Mouse (Mus musculus) hindbrain, embryonic 16.5 days (tissue): Measurements from ENCODE around the gene AU018091. TPM values are rescaled to one million over a fixed set of nuclear protein-coding genes. Genes with fewer than 3 reads are reported as not detected.

ENCODE experiments used
- ATAC-seq: fragments of 200-750 bp; cut with Nextera tagmentation; 2 replicates; pipeline ENCODE4 v1.8.0; 2017; ENCODE audit warnings: moderate TSS enrichment, moderate library complexity
- H3K27ac ChIP-seq: fragments of 300-500 bp; sonication (generic); 2 replicates; pipeline ENCODE4 v1.5.1; 2014; ENCODE audit warnings: low read depth, mild to moderate bottlenecking, control low read depth, low read length, moderate library complexity
- H3K27me3 ChIP-seq: fragments of 300-500 bp; sonication (generic); replicated peaks from 2 replicates; pipeline ENCODE4 v1.6.1; 2014; ENCODE audit warnings: low read length; ENCODE audit not compliant: control insufficient read depth, insufficient read depth
- H3K36me3 ChIP-seq: fragments of 300-500 bp; sonication (generic); 2 replicates; pipeline ENCODE4 v1.6.1; 2014; ENCODE audit warnings: mild to moderate bottlenecking, low read length, moderate library complexity, mixed read lengths; ENCODE audit not compliant: control insufficient read depth, insufficient read depth
- H3K4me1 ChIP-seq: fragments of 300-500 bp; sonication (generic); 2 replicates; pipeline ENCODE4 v1.6.1; 2014; ENCODE audit warnings: low read depth, low read length; ENCODE audit not compliant: control insufficient read depth, insufficient read depth
- H3K4me2 ChIP-seq: fragments of 300-500 bp; sonication (generic); 2 replicates; pipeline ENCODE4 v1.6.1; 2014; ENCODE audit warnings: mild to moderate bottlenecking, low read length, control low read depth, moderate library complexity
- H3K4me3 ChIP-seq: fragments of 300-500 bp; sonication (generic); 2 replicates; pipeline ENCODE4 v1.5.1; 2014; ENCODE audit warnings: mild to moderate bottlenecking, low read length, control low read depth, moderate library complexity
- H3K9ac ChIP-seq: fragments of 300-500 bp; sonication (generic); 2 replicates; pipeline ENCODE4 v1.6.1; 2014; ENCODE audit warnings: low read depth, mild to moderate bottlenecking, control low read depth, low read length, moderate library complexity
- H3K9me3 ChIP-seq: fragments of 300-500 bp; sonication (generic); 2 replicates; pipeline ENCODE4 v1.6.1; 2014; ENCODE audit warnings: mild to moderate bottlenecking, low read length, moderate library complexity; ENCODE audit not compliant: control insufficient read depth
- WGBS: fragments of 180-500 bp; shearing (Covaris S2); extraction: QIAGEN DNeasy Blood & Tissue Kit; methylation state at CpG from one replicate; pipeline ENCODE4 v1.1.7; 2014; 5-methylcytosine and 5-hydroxymethylcytosine counted together
- polyA plus RNA-seq: library from polyadenylated mRNA; unstranded; fragments of >200 nt; fragmentation: Nextera tagmentation; extraction: Ambion mirVana; gene quantifications from 2 replicates; pipeline ENCODE4 v1.2.1, GENCODE M21; 2015

AU018091 gene
- polyA plus RNA-seq, 1 experiment from 2014 or later, result not detected

GRCm38 (mm10) chr7:3204628-3205027 is 35.6 kb upstream of the AU018091 start:
- H3K9ac ChIP-seq, result no peak overlapping the region

GRCm38 (mm10) chr7:3203890-3204289 is 34.9 kb upstream of the AU018091 start:
- H3K4me2 ChIP-seq, result no peak overlapping the region
- H3K4me3 ChIP-seq, result no peak overlapping the region
- no peaks in the 10 kb centered on the region for H3K4me1 ChIP-seq
- no peaks in the 10 kb centered on the region for H3K27me3 ChIP-seq
- ATAC-seq, result no peak
- no peak overlapping the region for H3K27ac ChIP-seq
- H3K9me3 ChIP-seq, result no peaks in the 10 kb centered on the region
- H3K9ac ChIP-seq, result no peak overlapping the region
- 25% methylated on average over 3 of the region's 3 CpGs for WGBS
- no peaks in the 10 kb centered on the region for H3K36me3 ChIP-seq

More at GRCm38 (mm10) chr7:3204628-3205027, 35.6 kb upstream of the AU018091 start:
- Histone ChIP-seq H3K4me2 (no peak overlapping the region), H3K27ac (no peak overlapping the region), H3K36me3 (no peaks in the 10 kb centered on the region), H3K27me3 (no peaks in the 10 kb centered on the region), H3K4me1 (no peaks in the 10 kb centered on the region), H3K9me3 (no peaks in the 10 kb centered on the region), H3K4me3 (no peak overlapping the region)
- 89% methylated on average over 4 of the region's 4 CpGs for WGBS
- ATAC-seq, result no peak

GRCm38 (mm10) chr7:3201134-3201705 is 32.2 kb upstream of the AU018091 start:
- Histone ChIP-seq H3K9ac (no peak overlapping the region), H3K4me3 (no peak overlapping the region), H3K4me1 (no peaks in the 10 kb centered on the region), H3K9me3 (no peaks in the 10 kb centered on the region), H3K36me3 (no peaks in the 10 kb centered on the region), H3K27ac (no peak overlapping the region), H3K27me3 (no peaks in the 10 kb centered on the region), H3K4me2 (no peak overlapping the region)
- WGBS, result 38% methylated on average over 12 of the region's 12 CpGs
- no peak for ATAC-seq

- Histone ChIP-seq H3K27me3 (no peaks in the 10 kb centered on the region), H3K9me3 (no peaks in the 10 kb centered on the region), H3K4me1 (no peaks in the 10 kb centered on the region), H3K27ac (no peak overlapping the region), H3K4me2 (no peak overlapping the region), H3K36me3 (no peaks in the 10 kb centered on the region), H3K9ac (no peak overlapping the region), H3K4me3 (no peak overlapping the region)
- WGBS, result 53% methylated on average over 11 of the region's 11 CpGs
- no peak for ATAC-seq
Measured at GRCm38 (mm10) chr7:3198884-3199283, 29.9 kb upstream of the AU018091 start.

- H3K4me2 ChIP-seq, result no peak overlapping the region
- no peak for ATAC-seq
- H3K9me3 ChIP-seq, result no peaks in the 10 kb centered on the region
- H3K4me3 ChIP-seq, result no peak overlapping the region
- H3K36me3 ChIP-seq, result no peaks in the 10 kb centered on the region
- no peaks in the 10 kb centered on the region for H3K4me1 ChIP-seq
- H3K9ac ChIP-seq, result no peak overlapping the region
- H3K27me3 ChIP-seq, result no peaks in the 10 kb centered on the region
- 72% methylated on average over 5 of the region's 5 CpGs for WGBS
- H3K27ac ChIP-seq, result no peak overlapping the region
Measured at GRCm38 (mm10) chr7:3195850-3196249, 26.8 kb upstream of the AU018091 start.

- ATAC-seq, result no peak
- 90% methylated on average over 4 of the region's 4 CpGs for WGBS
- no peaks in the 10 kb centered on the region for H3K4me1 ChIP-seq
Measured at GRCm38 (mm10) chr7:3194531-3194930, 25.5 kb upstream of the AU018091 start.

GRCm38 (mm10) chr7:3193905-3194304 is 24.9 kb upstream of the AU018091 start:
- H3K9me3 ChIP-seq, result no peaks in the 10 kb centered on the region
- H3K27me3 ChIP-seq, result no peaks in the 10 kb centered on the region
- H3K9ac ChIP-seq, result no peak overlapping the region
- WGBS, result 19% methylated on average over 5 of the region's 6 CpGs
- H3K27ac ChIP-seq, result no peak overlapping the region
- no peaks in the 10 kb centered on the region for H3K4me1 ChIP-seq
- no peak for ATAC-seq
- H3K4me3 ChIP-seq, result no peak overlapping the region
- H3K4me2 ChIP-seq, result no peak overlapping the region
- no peaks in the 10 kb centered on the region for H3K36me3 ChIP-seq

More at GRCm38 (mm10) chr7:3194531-3194930, 25.5 kb upstream of the AU018091 start:
- H3K27me3 ChIP-seq, result no peaks in the 10 kb centered on the region
- no peaks in the 10 kb centered on the region for H3K36me3 ChIP-seq
- no peak overlapping the region for H3K4me2 ChIP-seq
- H3K27ac ChIP-seq, result no peak overlapping the region
- H3K9me3 ChIP-seq, result no peaks in the 10 kb centered on the region
- no peak overlapping the region for H3K4me3 ChIP-seq
- no peak overlapping the region for H3K9ac ChIP-seq

GRCm38 (mm10) chr7:3193049-3193632 is 24.1 kb upstream of the AU018091 start:
- Histone ChIP-seq H3K4me1 (no peaks in the 10 kb centered on the region), H3K9me3 (no peaks in the 10 kb centered on the region)
- WGBS, result 78% methylated on average over 4 of the region's 4 CpGs

GRCm38 (mm10) chr7:3191971-3192498 is 23.0 kb upstream of the AU018091 start:
- H3K4me2 ChIP-seq, result no peak overlapping the region
- H3K4me1 ChIP-seq, result no peaks in the 10 kb centered on the region
- no peak for ATAC-seq
- no peak overlapping the region for H3K4me3 ChIP-seq
- 87% methylated on average over 12 of the region's 12 CpGs for WGBS
- H3K27ac ChIP-seq, result no peak overlapping the region
- H3K9ac ChIP-seq, result no peak overlapping the region
- H3K36me3 ChIP-seq, result no peaks in the 10 kb centered on the region
- H3K27me3 ChIP-seq, result no peaks in the 10 kb centered on the region
- no peaks in the 10 kb centered on the region for H3K9me3 ChIP-seq

More at GRCm38 (mm10) chr7:3193049-3193632, 24.1 kb upstream of the AU018091 start:
- Histone ChIP-seq H3K27me3 (no peaks in the 10 kb centered on the region), H3K4me2 (no peak overlapping the region), H3K9ac (no peak overlapping the region), H3K27ac (no peak overlapping the region), H3K4me3 (no peak overlapping the region), H3K36me3 (no peaks in the 10 kb centered on the region)
- ATAC-seq, result no peak
